Mouse (Mus musculus): ENCODE data around the gene Gpsm2. TPM values are rescaled to one million over a fixed set of nuclear protein-coding genes. Genes with fewer than 3 reads are reported as not detected.
"Not testable (repeated sequence)": the region's sequence is repeated elsewhere in the genome, so short reads cannot be mapped to it uniquely, and the experiment has no call there.

Gene Gpsm2
- total RNA-seq, 1 experiment from 2014 or later: 3.9 TPM

GRCm38 (mm10) chr3:108654566-108654965 is 67.5 kb downstream of the Gpsm2 start:
- DNase-seq: no peak

- DNase-seq: peak; percentile 96
Observed at GRCm38 (mm10) chr3:108653710-108654379, 68.3 kb downstream of the Gpsm2 start, which contains the start of gene Clcc1. Gene Clcc1 (plus strand): TSS chr3:108653913.

GRCm38 (mm10) chr3:108652866-108653642 is 69.1 kb downstream of the Gpsm2 start:
- DNase-seq: no peak

- DNase-seq: not testable (repeated sequence)
Observed at GRCm38 (mm10) chr3:108647681-108648080, 74.4 kb downstream of the Gpsm2 start.

- no peak for DNase-seq
Observed at GRCm38 (mm10) chr3:108646036-108646435, 76.1 kb downstream of the Gpsm2 start.

- no peak for DNase-seq
Observed at GRCm38 (mm10) chr3:108644856-108645255, 77.3 kb downstream of the Gpsm2 start.

GRCm38 (mm10) chr3:108640998-108641397 is 81.1 kb downstream of the Gpsm2 start:
- DNase-seq: peak; percentile 9

- DNase-seq: no peak
Observed at GRCm38 (mm10) chr3:108639412-108639811, 82.7 kb downstream of the Gpsm2 start.

GRCm38 (mm10) chr3:108634761-108635160 is 87.3 kb downstream of the Gpsm2 start:
- no peak for DNase-seq

Other genes starting within 250 kb of the Gpsm2 start
- not detected in 2 replicates for gene 1700013F07Rik, start 188.2 kb downstream of the Gpsm2 start, total RNA-seq (2021)
- gene 5330417C22Rik, start 185.8 kb downstream of the Gpsm2 start, total RNA-seq (2021): 7.5 and 9.4 TPM in 2 replicates
- 48.8 and 56.2 TPM in 2 replicates for gene Tmem167b, start 159.8 kb downstream of the Gpsm2 start, total RNA-seq (2021)
- gene Taf13, start 150.6 kb downstream of the Gpsm2 start, total RNA-seq (2021): 25.0 and 27.6 TPM in 2 replicates
- gene Wdr47, start 131.0 kb downstream of the Gpsm2 start, total RNA-seq (2021): 12.5 and 13.0 TPM in 2 replicates
- gene Clcc1, start 68.4 kb downstream of the Gpsm2 start, total RNA-seq (2021): 28.7 and 48.8 TPM in 2 replicates
- gene Aknad1, start 17.3 kb upstream of the Gpsm2 start, total RNA-seq (2021): not detected in 2 replicates
- gene Stxbp3, start 118.2 kb upstream of the Gpsm2 start, total RNA-seq (2021): 45.0 and 63.2 TPM in 2 replicates
- gene Fndc7, start 167.7 kb upstream of the Gpsm2 start, total RNA-seq (2021): 0.57 and 0.79 TPM in 2 replicates
- gene Prpf38b, start 189.4 kb upstream of the Gpsm2 start, total RNA-seq (2021): 77.1 and 78.8 TPM in 2 replicates
- not detected in 2 replicates for gene Henmt1, start 217.6 kb upstream of the Gpsm2 start, total RNA-seq (2021)
- not detected in 2 replicates for gene Gm9857, start 218.1 kb upstream of the Gpsm2 start, total RNA-seq (2021)